Mouse (Mus musculus) hindbrain, embryonic 12.5 days (tissue): ENCODE data around the gene Cep89. TPM values are rescaled to one million over a fixed set of nuclear protein-coding genes. Genes with fewer than 3 reads are reported as not detected.

ENCODE experiments used
- ATAC-seq: fragments of 200-750 bp; cut with Nextera tagmentation; 2 replicates; pipeline ENCODE4 v1.8.0; 2017; ENCODE audit warnings: moderate TSS enrichment; ENCODE audit not compliant: low FRiP score
- H3K27ac ChIP-seq: fragments of 300-500 bp; sonication (generic); 2 replicates; pipeline ENCODE4 v1.5.1; 2016; ENCODE audit warnings: mild to moderate bottlenecking
- H3K27me3 ChIP-seq: fragments of 300-500 bp; sonication (generic); 2 replicates; pipeline ENCODE4 v1.6.1; 2016; ENCODE audit warnings: mild to moderate bottlenecking
- H3K36me3 ChIP-seq: fragments of 300-500 bp; sonication (generic); 2 replicates; pipeline ENCODE4 v1.6.1; 2016; ENCODE audit warnings: mild to moderate bottlenecking
- H3K4me1 ChIP-seq: fragments of 300-500 bp; sonication (generic); 2 replicates; pipeline ENCODE4 v1.6.1; 2016
- H3K4me2 ChIP-seq: fragments of 300-500 bp; sonication (generic); replicated peaks from 2 replicates; pipeline ENCODE4 v1.6.1; 2016; ENCODE audit warnings: mild to moderate bottlenecking
- H3K4me3 ChIP-seq: fragments of 300-500 bp; sonication (generic); 2 replicates; pipeline ENCODE4 v1.5.1; 2016; ENCODE audit warnings: mild to moderate bottlenecking
- H3K9ac ChIP-seq: fragments of 300-500 bp; sonication (generic); 2 replicates; pipeline ENCODE4 v1.6.1; 2016; ENCODE audit warnings: mild to moderate bottlenecking, moderate library complexity
- H3K9me3 ChIP-seq: fragments of 300-500 bp; sonication (generic); replicated peaks from 2 replicates; pipeline ENCODE4 v1.6.1; 2016; ENCODE audit warnings: mild to moderate bottlenecking
- WGBS: fragments of 180-500 bp; shearing (Covaris S2); methylation state at CpG from one replicate; pipeline ENCODE4 v1.1.7; 2016; 5-methylcytosine and 5-hydroxymethylcytosine counted together
- polyA plus RNA-seq: library from polyadenylated mRNA; unstranded; fragments of >200 nt; fragmentation: Nextera tagmentation; extraction: Ambion mirVana; gene quantifications from 2 replicates; pipeline ENCODE4 v1.2.1, GENCODE M21; 2016

Gene Cep89
- polyA plus RNA-seq, 1 experiment from 2014 or later, result 41.0 TPM

DNA sequence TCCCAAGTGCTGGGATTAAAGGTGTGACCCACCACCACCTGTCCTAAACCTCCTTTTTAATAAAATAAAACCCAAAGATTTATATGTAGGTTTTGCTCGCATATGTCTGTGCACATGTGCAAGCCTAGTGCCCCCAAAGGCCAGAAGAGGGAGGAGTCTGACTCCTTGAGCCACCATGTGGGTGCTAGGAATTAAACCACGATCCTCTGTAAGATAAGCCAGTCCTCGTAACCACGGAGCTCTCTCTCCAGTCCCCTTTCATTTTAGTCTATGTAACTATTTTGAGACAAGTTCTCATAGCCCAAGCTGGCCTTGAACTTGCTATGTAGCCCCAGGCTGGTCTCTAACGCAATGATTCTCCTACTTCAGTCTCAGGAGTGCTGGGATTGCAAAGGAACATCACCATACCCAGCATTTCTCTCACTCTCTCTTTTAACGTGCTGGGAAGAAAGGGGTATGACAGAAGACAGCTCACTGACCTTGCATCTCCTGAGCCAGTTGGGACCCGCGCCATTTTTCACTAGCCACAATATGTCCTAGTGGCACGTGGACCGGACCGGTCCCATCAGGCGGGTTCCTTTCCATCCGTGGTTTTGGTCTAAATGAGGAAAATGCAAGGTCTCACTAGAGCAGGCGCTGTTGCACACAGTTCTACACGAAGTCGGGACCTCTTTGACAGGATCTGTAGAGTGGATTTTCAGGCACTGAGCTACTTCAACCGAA lies 940 bp upstream of the Cep89 start:
- Histone ChIP-seq H3K9ac (peak overlapping the region; percentile 54), H3K9me3 (no peaks in the 10 kb centered on the region), H3K4me3 (peak overlapping the region; percentile 61), H3K36me3 (peaks cover 36% of the 10 kb centered on the region), H3K27me3 (no peaks in the 10 kb centered on the region), H3K27ac (no peak overlapping the region), H3K4me2 (peak overlapping the region; percentile 81), H3K4me1 (peaks cover 21% of the 10 kb centered on the region)
- WGBS, result 16% methylated on average over 17 of the region's 17 CpGs
- ATAC-seq, result peak; percentile 5

DNA sequence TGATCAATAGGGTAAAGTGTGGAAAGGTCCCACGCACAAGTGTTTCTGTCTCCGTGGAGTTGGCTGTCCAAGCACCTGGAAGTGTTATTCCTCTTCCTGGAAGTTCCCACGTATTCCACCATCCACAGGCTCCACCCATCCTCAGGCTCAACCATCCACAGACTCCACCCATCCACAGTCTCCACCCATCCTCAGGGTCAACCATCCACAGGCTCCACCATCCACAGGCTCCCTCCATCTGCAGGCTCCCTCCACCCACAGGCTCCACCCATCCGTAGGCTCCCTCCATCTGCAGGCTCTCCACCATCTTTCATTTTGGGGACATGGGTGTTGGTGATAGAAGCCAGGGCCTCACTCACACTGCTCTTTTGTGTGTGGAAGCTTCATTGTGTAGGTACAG lies 4.3 kb downstream of the Cep89 start:
- Histone ChIP-seq H3K9me3 (no peaks in the 10 kb centered on the region), H3K36me3 (peaks cover 65% of the 10 kb centered on the region), H3K4me1 (peaks cover 12% of the 10 kb centered on the region), H3K4me2 (no peak overlapping the region), H3K27ac (no peak overlapping the region), H3K9ac (no peak overlapping the region), H3K27me3 (no peaks in the 10 kb centered on the region), H3K4me3 (no peak overlapping the region)
- ATAC-seq, result no peak
- 92% methylated on average over 3 of the region's 4 CpGs for WGBS

DNA sequence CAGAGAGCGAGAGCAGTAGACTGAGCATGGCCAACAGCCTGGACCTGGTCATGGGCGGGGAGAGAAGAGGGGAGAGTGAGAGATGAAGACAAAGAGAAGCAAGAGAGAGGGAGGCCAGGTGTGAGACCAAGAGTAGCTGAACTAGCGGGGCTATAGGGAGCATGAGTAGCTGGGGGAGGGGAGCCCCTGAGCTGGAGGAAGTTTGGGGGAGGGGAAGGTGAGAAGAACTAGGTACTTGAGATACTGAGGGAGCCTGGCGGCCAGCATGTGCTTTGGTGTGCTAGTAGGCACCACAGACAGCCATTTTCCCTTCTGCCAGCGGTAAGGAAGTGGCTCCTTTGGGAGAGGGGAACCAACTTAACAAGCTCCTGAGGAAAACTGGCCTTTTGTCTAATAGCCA lies 18.4 kb downstream of the Cep89 start:
- Histone ChIP-seq H3K9me3 (no peaks in the 10 kb centered on the region), H3K4me3 (no peak overlapping the region), H3K4me1 (no peaks in the 10 kb centered on the region), H3K9ac (no peak overlapping the region), H3K27me3 (no peaks in the 10 kb centered on the region), H3K27ac (no peak overlapping the region), H3K36me3 (peaks cover 76% of the 10 kb centered on the region), H3K4me2 (no peak overlapping the region)
- WGBS, result 73% methylated on average over 5 of the region's 5 CpGs
- ATAC-seq, result no peak

DNA sequence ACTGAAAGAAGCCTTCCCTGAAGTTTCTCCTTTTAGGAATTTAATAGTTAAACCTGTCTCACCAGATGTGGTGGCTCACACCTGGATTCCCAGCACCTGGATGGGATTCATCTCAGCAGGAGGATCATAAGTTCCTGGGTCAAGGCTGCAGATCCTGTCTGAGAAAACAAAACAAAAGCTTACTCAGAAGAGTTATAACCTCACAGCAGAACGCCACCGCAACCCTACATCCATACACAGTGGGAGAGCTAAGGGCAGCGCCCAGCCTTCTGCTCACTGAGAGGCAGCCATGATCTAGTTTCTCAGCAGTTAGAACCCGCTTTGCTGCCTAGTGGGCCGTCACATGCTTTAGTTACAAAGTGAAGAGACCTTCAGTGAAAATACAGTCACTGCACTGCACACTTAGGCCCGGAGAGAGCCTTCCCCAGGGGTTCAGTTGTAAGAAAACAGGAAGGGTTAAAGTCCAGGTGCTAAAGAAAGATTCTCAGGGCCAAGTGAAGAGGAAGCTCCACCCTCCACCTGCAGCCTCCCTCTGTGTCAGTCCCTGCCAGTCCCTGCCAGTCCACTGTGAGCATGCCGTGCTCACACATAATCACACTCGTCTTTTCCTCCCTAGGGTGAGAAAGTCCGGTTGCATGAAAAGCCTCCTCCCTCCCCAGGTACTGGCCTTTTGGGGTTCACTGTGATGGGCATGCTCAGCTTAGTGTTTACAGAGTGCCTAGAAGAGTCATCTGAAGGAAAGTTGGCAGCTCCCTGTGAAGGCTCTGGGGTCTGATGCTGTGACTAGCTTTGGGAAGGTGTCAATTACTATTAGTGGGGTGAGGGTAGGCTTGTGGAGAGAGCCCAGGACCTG lies 19.2 kb downstream of the Cep89 start:
- WGBS, result 82% methylated on average over 9 of the region's 9 CpGs
- Histone ChIP-seq H3K9ac (no peak overlapping the region), H3K27me3 (no peaks in the 10 kb centered on the region), H3K9me3 (no peaks in the 10 kb centered on the region), H3K4me1 (no peaks in the 10 kb centered on the region), H3K4me3 (no peak overlapping the region), H3K4me2 (no peak overlapping the region), H3K27ac (no peak overlapping the region), H3K36me3 (peaks cover 76% of the 10 kb centered on the region)
- ATAC-seq, result no peak

DNA sequence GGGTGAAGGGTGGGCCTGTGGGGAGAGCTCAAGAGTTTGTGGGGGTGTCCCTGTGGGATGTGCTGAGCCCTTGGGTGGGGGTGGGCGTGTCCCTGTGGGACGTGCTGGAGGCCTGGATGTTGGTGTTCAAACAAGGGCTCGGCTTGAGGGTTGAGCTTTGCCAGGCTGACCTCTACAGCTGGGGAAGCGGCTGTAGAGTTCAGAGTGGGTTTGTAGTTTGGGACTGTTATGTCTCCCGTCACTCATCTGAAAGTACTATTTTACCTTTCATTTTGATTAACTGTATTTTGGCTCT lies 19.8 kb downstream of the Cep89 start:
- 90% methylated on average over 5 of the region's 5 CpGs for WGBS
- Histone ChIP-seq H3K4me2 (no peak overlapping the region), H3K27ac (no peak overlapping the region), H3K9ac (no peak overlapping the region), H3K9me3 (no peaks in the 10 kb centered on the region), H3K36me3 (peaks cover 79% of the 10 kb centered on the region), H3K4me3 (no peak overlapping the region), H3K4me1 (no peaks in the 10 kb centered on the region), H3K27me3 (no peaks in the 10 kb centered on the region)
- ATAC-seq, result no peak

DNA sequence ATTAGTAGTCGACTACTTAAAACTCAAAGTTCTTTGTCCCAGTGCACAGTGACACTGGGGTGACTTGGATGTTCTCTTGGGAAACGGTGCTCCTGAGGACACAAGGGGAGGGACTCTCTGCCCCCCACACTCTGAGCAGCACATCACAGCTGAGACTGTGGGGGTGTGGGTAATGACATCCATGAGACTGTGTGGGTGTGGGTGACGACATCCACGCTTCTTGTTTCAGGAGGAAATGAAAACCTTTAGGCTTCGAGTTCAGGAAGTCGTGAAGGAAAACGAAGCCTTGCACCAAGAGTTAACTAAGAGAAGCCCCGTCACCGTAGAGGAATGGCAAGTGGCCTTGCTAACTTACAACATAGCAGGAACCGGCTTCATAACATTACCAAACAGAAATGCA lies 26.2 kb downstream of the Cep89 start:
- Histone ChIP-seq H3K27me3 (no peaks in the 10 kb centered on the region), H3K9ac (no peak overlapping the region), H3K4me3 (no peak overlapping the region), H3K36me3 (peaks cover 79% of the 10 kb centered on the region), H3K9me3 (no peaks in the 10 kb centered on the region), H3K4me1 (no peaks in the 10 kb centered on the region), H3K27ac (no peak overlapping the region), H3K4me2 (no peak overlapping the region)
- ATAC-seq, result no peak
- whole genome bisulfite sequencing, result 91% methylated on average over 10 of the region's 10 CpGs

DNA sequence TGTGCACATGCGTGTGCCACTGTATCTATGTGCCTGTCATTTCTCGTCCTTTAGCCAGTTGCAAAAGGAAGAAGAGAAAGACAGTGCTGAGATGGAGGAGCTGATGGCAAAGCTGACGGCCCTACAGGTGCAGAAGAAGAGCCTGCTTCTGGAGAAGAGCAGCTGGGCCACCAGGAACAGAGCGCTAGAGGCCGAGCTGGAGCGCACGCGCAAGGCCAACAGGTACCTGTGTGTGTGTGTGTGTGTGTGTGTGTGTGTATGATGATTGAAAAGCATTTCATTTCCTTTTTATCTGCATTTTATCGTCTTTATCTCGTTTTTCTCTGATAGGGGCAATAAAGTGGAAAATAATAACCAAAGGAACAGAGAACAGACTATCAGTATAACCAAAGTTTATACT lies 31.3 kb downstream of the Cep89 start:
- 96% methylated on average over 10 of the region's 10 CpGs for WGBS
- Histone ChIP-seq H3K9me3 (no peaks in the 10 kb centered on the region), H3K4me2 (no peak overlapping the region), H3K4me1 (no peaks in the 10 kb centered on the region), H3K4me3 (no peak overlapping the region), H3K9ac (no peak overlapping the region), H3K27me3 (no peaks in the 10 kb centered on the region), H3K36me3 (peaks cover 76% of the 10 kb centered on the region), H3K27ac (no peak overlapping the region)
- no peak for ATAC-seq

DNA sequence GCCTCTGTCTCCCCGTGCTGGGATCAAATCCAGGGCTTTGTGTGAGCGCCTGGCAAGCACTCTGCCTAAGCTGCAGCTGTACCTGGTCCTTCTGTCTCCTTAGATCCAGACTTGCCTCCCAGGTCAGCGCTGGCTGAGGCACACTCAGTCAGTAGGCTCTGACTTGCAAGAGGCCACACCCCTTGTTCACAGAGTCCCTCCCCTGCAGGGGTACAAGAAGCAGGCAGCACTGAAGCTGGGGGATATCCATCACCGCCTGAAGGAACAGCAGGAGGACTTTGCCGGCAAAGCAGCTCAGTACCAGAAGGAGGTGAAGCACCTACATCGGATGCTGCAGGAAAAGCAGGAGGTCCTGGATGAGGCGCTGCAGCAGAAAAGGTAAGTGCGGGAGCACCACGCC lies 38.4 kb downstream of the Cep89 start:
- WGBS, result 76% methylated on average over 9 of the region's 9 CpGs

DNA sequence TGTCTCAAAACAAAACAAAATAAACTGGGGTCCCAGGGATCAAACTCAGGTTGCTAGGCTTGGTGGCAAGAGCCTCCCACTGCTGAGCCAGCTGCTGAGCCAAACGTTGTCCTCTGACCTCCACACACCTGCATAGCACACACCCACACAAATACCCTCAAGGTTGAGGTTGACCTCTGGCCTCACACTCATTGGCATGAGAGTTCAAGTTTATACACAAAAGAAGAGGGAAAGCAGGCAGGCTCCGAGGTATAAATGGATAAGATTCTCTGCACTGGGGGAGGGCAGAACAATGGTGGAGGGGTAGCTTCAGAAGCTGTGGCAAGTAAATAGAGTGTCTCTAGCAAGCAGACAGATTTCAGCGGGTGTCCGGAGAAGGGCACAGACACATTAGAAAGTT lies 50.7 kb downstream of the Cep89 start:
- no peak for ATAC-seq
- Histone ChIP-seq H3K9me3 (no peaks in the 10 kb centered on the region), H3K4me2 (no peak overlapping the region), H3K27ac (no peak overlapping the region), H3K27me3 (no peaks in the 10 kb centered on the region), H3K4me1 (peaks cover 4% of the 10 kb centered on the region), H3K4me3 (no peak overlapping the region), H3K9ac (no peak overlapping the region), H3K36me3 (no peaks in the 10 kb centered on the region)
- whole genome bisulfite sequencing, result 43% methylated on average over 4 of the region's 4 CpGs

More for the DNA sequence above, 38.4 kb downstream of the Cep89 start:
- Histone ChIP-seq H3K4me1 (no peaks in the 10 kb centered on the region), H3K4me3 (no peak overlapping the region), H3K9me3 (no peaks in the 10 kb centered on the region), H3K36me3 (peaks cover 72% of the 10 kb centered on the region), H3K27ac (no peak overlapping the region), H3K4me2 (no peak overlapping the region), H3K27me3 (no peaks in the 10 kb centered on the region), H3K9ac (no peak overlapping the region)
- no peak for ATAC-seq

DNA sequence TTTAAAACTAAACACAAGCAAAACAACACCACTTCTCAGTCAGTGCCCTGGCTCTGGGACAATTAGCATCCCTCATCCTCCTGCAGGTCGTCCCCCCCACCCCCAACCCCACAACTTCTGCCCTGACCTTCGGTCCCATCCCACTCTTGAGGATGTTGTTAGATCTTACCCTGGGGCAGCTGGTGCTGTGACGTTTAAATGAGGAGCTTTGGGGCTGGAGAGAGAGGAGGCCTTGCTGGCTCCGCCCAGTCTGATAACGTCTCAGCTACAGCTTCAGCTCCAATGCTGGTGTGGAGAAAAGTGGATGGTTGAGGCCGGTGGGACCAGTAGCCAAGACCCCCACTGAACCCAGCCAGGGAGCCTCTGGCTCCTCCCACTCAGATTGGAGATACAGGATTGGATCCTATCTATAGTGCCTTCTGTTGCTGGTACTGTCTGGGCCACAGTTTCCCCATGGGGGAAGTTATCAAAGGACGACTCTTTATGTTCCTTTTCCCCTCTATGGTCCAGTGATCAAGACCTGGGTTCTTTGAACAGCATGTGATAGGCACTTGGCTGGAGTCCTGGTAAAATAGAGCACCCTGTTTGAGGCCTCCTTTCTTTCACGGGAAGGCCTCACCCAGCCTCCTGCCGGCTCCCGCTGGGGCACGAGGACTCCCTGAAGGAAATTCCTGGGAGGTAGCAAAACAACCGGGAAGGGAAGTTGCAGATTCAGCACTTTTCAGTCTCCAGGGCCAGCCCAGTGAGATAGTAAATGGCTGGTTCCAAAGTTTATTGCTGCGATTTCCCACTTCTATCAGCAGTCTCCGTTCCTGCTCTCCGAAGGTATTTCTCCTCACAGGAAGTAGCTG lies 51.4 kb downstream of the Cep89 start, which contains the start of gene Slc7a9:
Slc7a9 (plus strand) TSS at position 801 of the 851 bp plus-strand sequence.
- WGBS, result 32% methylated on average over 15 of the region's 15 CpGs
- Histone ChIP-seq H3K9me3 (no peaks in the 10 kb centered on the region), H3K27ac (no peak within 1 kb of the TSS), H3K27me3 (no peaks in the 10 kb centered on the region), H3K4me2 (no peak within 1 kb of the TSS), H3K36me3 (no peaks in the 10 kb centered on the region), H3K4me1 (peaks cover 4% of the 10 kb centered on the region), H3K4me3 (no peak within 1 kb of the TSS), H3K9ac (no peak within 1 kb of the TSS)
- no peak for ATAC-seq

DNA sequence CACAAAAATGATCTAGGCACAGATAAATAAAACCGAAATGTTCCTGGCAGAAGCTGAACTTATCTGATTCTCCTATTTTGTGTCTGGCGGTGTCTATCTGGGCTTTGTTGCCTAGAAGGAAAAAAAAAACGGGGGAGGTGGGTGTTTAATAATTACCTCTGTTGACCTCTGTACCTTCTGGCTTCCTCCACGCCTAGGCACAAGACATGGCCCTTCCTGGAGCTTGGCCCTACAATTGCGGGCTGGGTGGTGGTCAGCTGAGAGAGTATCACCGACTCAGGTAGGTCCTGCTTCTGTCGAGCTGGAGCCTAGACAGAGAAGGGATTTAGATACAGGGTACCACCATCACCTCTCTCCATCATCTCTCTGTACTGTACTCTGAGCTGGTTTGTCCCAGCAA lies 52.0 kb downstream of the Cep89 start:
- H3K4me3 ChIP-seq, result no peak overlapping the region
- no peaks in the 10 kb centered on the region for H3K27me3 ChIP-seq
- 78% methylated on average over 7 of the region's 7 CpGs for WGBS
- no peaks in the 10 kb centered on the region for H3K9me3 ChIP-seq
- H3K9ac ChIP-seq, result no peak overlapping the region
- no peak for ATAC-seq
- H3K36me3 ChIP-seq, result no peaks in the 10 kb centered on the region
- H3K4me1 ChIP-seq, result peaks cover 4% of the 10 kb centered on the region
- H3K4me2 ChIP-seq, result no peak overlapping the region
- no peak overlapping the region for H3K27ac ChIP-seq

DNA sequence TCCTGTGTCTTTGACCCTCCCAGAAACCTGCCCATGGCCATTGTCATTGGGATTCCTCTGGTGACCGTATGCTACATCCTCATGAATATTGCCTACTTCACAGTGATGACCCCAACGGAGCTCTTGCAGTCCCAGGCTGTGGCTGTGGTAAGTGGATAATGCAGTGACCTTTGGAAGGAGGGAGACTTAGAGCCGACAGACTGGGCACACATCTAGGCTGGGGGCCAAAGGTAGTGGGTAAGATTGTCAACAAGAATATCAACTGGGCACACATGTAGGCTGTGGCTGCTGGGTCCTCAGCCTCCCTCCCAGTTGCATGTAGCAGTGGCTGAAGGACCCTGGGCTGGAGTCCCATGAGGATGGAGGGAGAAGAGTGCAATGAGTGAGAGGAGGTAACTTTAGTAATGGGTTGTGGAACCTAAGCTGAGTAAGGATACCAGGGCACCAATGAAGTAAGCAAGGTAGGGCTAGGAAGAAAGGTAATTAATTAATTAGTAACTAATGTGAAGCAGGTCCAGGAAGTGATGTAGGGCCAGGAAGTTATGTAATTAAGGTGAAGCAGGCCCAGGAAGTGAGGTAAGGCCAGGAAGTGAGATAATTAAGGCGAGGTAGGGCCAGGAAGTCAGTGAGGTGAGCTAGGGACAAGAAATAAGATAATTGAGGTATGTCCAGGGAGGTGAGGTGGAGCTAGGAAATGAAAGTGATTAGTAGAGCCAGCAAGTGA lies 59.4 kb downstream of the Cep89 start:
- H3K4me2 ChIP-seq, result no peak overlapping the region
- WGBS, result 83% methylated on average over 4 of the region's 4 CpGs
- no peak for ATAC-seq
- H3K9me3 ChIP-seq, result no peaks in the 10 kb centered on the region
- H3K4me3 ChIP-seq, result no peak overlapping the region
- H3K9ac ChIP-seq, result no peak overlapping the region
- no peaks in the 10 kb centered on the region for H3K4me1 ChIP-seq
- no peaks in the 10 kb centered on the region for H3K36me3 ChIP-seq
- no peak overlapping the region for H3K27ac ChIP-seq
- H3K27me3 ChIP-seq, result no peaks in the 10 kb centered on the region
